Mouse (Mus musculus) bone marrow, adult 2 months (tissue): ENCODE measurements around the gene Dpyd. TPM values are rescaled to one million over a fixed set of nuclear protein-coding genes. Genes with fewer than 3 reads are reported as not detected.

ENCODE experiments used
- H3K27ac ChIP-seq: fragments of 200-500 bp; 2 replicates; pipeline ENCODE4 v1.5.1; 2012; ENCODE audit warnings: low read depth, mild to moderate bottlenecking, control low read depth, inconsistent platforms, low read length; ENCODE audit not compliant: control insufficient read depth, poor library complexity, insufficient read depth
- H3K4me1 ChIP-seq: fragments of 200-500 bp; 2 replicates; pipeline ENCODE4 v1.6.1; 2011; ENCODE audit warnings: low read length; ENCODE audit not compliant: control insufficient read depth, insufficient read depth
- H3K4me3 ChIP-seq: fragments of 200-500 bp; replicated peaks from 2 replicates; pipeline ENCODE3; 2011; ENCODE audit warnings: mild to moderate bottlenecking, low read depth, low read length, control low read depth; ENCODE audit not compliant: control insufficient read depth
- CTCF ChIP-seq: fragments of 200-500 bp; IDR thresholded peaks from 2 replicates; pipeline ENCODE4 v1.5.1; 2011; ENCODE audit warnings: low read length, control low read depth; ENCODE audit not compliant: control insufficient read depth, insufficient read depth
- POLR2A ChIP-seq: fragments of 200-500 bp; IDR thresholded peaks from 2 replicates; pipeline ENCODE4 v1.6.1; 2011; ENCODE audit warnings: low read depth, mild to moderate bottlenecking, control low read depth, low read length, borderline replicate concordance; ENCODE audit not compliant: control insufficient read depth
- WGBS: fragments of 180-500 bp; shearing (Covaris S2); methylation state at CpG from one replicate; pipeline ENCODE4 v1.1.7; 2018; 5-methylcytosine and 5-hydroxymethylcytosine counted together
- polyA plus RNA-seq: library from polyadenylated mRNA; stranded (reverse); fragments of >200 nt; gene quantifications from 2 replicates; pipeline ENCODE4 v1.2.4, GENCODE M21; 2011; ENCODE audit warnings: low replicate concordance; ENCODE audit not compliant: missing spikeins, insufficient read depth, insufficient read length

The Dpyd gene
- polyA plus RNA-seq, 1 experiment = 1.5 TPM

DNA sequence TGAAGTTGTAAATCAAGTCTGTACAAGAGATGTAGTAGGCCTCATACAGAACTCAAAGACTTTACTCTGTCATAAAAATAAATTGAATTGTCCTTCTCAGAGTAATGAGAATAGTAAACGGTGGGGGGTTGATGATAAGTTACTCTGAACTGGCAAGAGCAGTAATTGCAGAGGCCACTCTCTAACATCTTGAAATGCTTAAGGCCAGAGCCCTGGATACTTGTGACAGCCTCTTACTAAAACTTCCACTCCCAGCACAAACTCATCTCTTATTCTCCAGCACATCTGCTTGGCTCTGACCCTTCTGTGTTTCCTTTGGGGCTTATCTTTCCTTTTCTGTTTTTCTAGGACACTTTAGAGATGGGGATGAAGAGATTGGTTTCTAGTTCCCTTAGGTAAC is 606.7 kb downstream of the Dpyd start:
- 50% methylated on average over 1 of the region's 1 CpGs for WGBS
- no peak for TF ChIP-seq CTCF
- TF ChIP-seq POLR2A = no peak
- Histone ChIP-seq H3K4me3 (no peak overlapping the region), H3K4me1 (no peaks in the 10 kb centered on the region), H3K27ac (no peak overlapping the region)

DNA sequence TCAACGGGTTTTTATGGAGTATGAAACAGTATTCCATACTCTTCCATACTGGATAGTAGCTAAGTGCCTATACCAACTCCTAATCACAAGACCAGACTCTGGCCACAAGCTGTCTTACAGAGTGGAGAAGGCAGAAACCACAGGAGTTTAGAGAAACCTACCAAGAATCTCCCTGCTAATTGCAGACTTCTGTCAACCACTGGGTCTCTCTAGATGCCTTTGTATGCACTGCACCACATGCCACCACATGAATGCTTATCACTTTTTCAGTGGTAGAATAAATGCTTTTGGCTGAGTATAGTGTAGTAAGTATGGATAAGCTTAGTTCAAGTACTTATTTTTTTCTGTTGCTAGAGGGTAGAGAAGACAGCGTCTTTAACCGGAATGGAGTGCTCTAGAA is 621.3 kb downstream of the Dpyd start:
- no peaks in the 10 kb centered on the region for H3K4me1 ChIP-seq
- TF ChIP-seq POLR2A (no peak), CTCF (no peak)
- no peak overlapping the region for H3K27ac ChIP-seq
- 71% methylated on average over 3 of the region's 3 CpGs for WGBS
- no peak overlapping the region for H3K4me3 ChIP-seq

DNA sequence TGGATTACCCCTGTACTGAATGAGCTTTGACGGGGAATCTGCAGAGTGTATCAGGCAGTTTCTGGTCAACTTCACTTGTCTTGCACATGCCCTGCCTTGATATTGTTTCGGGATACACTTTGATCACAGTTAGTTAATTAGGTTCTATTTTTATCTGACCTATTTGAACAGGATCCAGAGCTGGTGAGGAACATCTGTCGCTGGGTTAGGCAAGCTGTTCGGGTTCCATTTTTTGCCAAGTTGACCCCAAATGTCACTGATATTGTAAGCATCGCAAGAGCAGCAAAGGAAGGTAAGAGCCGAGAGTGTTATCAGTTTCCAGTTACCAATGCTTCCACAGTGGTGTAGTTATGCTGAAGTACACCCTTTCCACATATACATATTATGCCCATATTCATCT is 632.1 kb downstream of the Dpyd start:
- H3K27ac ChIP-seq = no peak overlapping the region
- no peak for TF ChIP-seq CTCF
- TF ChIP-seq POLR2A = no peak
- WGBS = 83% methylated on average over 6 of the region's 6 CpGs
- no peak overlapping the region for H3K4me3 ChIP-seq
- H3K4me1 ChIP-seq = no peaks in the 10 kb centered on the region

DNA sequence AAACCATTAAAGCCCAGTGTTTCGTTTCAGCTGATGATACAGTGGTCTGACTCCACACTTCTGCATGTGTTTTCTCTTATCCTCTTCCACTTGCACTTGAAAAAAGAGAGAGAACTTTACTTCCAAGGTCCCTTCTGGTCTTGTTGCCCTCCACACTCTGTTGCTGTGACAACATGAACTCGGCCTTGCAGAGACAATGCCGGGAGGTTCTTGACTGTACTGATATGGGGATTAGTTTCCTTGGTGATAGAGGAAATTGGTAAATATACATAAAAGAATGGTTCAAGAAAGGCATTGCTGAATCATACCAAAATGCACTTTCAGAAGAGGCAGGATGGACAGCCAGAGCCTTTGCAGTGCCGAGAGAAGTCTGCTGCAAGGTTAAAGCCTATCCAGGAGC is 633.7 kb downstream of the Dpyd start:
- WGBS = 68% methylated on average over 4 of the region's 4 CpGs
- H3K4me1 ChIP-seq = no peaks in the 10 kb centered on the region
- no peak overlapping the region for H3K4me3 ChIP-seq
- no peak for TF ChIP-seq CTCF
- no peak for TF ChIP-seq POLR2A
- no peak overlapping the region for H3K27ac ChIP-seq

DNA sequence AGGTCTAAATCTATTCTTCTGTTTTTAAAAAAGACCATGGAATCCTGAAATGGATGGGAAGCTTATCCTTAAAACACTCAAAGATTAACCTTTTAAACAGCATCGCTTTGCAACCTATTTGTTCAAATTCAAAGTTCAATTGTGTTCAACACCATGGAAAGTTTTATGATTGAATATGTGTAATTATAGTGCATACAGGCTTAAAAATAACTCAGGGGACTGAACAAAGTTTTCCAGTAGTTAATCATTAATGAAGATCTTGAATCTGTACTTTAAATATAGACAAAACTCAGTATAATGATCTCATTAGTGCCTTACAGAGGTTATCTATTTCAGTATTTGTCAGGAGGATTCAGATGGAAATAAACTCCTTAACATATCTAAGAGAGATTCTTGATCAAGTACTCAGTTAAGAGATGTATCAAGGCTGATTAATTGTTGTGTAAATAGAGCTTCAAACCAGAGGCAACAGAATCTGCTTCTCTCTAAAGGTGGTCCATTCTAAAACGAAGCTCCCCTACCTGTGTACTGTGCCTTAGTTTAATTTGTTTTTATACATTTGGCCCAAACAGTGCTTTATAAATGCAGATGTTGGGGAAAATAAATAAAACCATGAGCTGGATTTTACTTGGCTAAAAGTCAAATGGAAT is 659.0 kb downstream of the Dpyd start:
- WGBS = 62% methylated on average over 2 of the region's 2 CpGs
- Histone ChIP-seq H3K4me3 (no peak overlapping the region), H3K27ac (no peak overlapping the region), H3K4me1 (no peaks in the 10 kb centered on the region)
- TF ChIP-seq CTCF (no peak), POLR2A (no peak)

DNA sequence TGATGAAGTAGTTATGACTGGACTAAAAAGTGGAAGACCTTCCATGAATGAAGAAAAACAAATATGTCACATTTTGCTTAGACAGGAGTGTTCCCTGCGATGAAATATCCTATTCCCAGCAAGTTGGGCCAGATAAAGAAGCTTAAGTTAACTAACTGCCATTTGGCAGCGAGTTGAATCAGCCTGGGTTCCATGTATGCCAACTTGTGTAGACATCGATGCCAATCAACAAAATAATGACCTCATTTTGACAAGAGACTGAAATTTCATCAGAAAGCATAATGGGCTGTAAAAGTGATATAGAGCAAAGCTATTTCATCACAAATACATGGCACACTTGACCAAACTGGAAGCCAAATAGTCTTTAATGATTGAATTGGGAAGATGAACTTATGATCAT is 681.3 kb downstream of the Dpyd start:
- WGBS = 67% methylated on average over 3 of the region's 3 CpGs
- no peak overlapping the region for H3K27ac ChIP-seq
- no peak for TF ChIP-seq POLR2A
- TF ChIP-seq CTCF = no peak
- no peak overlapping the region for H3K4me3 ChIP-seq
- no peaks in the 10 kb centered on the region for H3K4me1 ChIP-seq

DNA sequence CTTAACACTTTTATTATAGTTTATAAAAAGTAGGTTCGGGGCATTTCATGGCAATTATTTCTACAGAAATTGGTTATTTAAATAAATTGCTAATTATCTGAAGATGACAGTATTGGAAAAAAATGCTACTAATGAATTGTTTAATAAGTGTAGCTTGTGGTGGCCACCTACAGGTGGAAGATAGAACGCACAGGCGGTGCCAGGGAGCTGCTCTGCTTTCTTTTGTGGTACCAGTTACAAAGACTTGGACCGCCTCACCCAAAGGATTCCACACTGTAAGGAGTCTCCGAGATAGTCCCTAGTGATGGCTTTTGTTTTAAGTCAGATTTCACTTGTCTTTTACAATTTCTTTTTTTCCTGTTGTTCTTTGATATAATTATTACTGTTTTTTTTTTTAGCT is 694.6 kb downstream of the Dpyd start:
- TF ChIP-seq POLR2A (no peak), CTCF (no peak)

DNA sequence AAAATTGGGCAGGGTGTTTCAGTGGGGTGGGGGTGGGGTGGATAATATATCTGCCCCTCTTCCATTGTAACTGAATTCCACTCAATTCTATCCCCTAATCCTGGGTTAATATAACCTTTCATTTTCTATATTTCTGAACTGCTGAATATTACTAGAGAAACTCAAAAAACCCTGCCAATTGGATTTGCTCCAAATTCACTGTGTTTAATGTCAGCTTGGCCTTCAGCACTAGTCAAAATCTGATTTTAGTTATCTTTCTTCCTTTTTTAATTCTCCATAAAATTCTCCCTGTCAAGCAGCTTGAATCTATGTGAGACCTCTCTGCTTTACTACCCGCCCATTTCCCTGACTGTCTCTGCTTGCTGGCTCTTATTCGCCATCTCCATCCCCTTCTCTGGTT is 713.3 kb downstream of the Dpyd start:
- Histone ChIP-seq H3K27ac (no peak overlapping the region), H3K4me1 (no peaks in the 10 kb centered on the region), H3K4me3 (no peak overlapping the region)
- TF ChIP-seq POLR2A = no peak
- no peak for TF ChIP-seq CTCF
- 71% methylated on average over 2 of the region's 2 CpGs for WGBS

More for the DNA sequence above, 694.6 kb downstream of the Dpyd start:
- Histone ChIP-seq H3K27ac (no peak overlapping the region), H3K4me1 (no peaks in the 10 kb centered on the region), H3K4me3 (no peak overlapping the region)
- WGBS = 62% methylated on average over 5 of the region's 5 CpGs

DNA sequence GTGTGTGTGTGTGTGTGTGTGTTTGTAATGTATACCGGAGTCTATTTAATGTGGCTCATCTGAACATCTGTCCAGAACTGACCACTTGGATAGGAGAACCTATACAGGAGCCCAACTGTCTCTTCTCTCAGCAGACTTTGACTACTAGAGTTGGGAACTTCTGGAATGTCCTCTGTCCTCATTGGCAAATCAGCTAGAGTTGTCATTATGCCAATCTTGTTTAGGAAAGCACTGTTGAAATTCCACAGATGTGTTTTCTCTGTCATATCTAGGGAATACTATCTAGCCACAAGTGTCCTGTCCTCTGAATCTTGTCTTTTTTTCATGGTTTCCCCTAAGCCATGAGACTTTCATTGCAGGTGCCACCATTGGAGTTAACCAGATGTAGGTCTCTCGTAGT is 718.7 kb downstream of the Dpyd start:
- Histone ChIP-seq H3K27ac (no peak overlapping the region), H3K4me1 (no peaks in the 10 kb centered on the region), H3K4me3 (no peak overlapping the region)
- WGBS = 86% methylated on average over 2 of the region's 2 CpGs
- no peak for TF ChIP-seq CTCF
- TF ChIP-seq POLR2A = no peak
